8 mouse cellular contexts compared by ENCODE assay signal in genomic region chr11:23894141-23895059, GRCm38 (mm10). TPM values are rescaled to one million over a fixed set of nuclear protein-coding genes. Genes with fewer than 3 reads are reported as not detected.
DNase-seq lines count a peak whose midpoint lies in the region; ATAC-seq lines count a peak whose summit lies in the region.

No protein-coding gene starts in this region.

- WGBS in embryonic facial prominence, embryonic 14.5 days: 2% methylated on average over 15 of the region's 48 CpGs
- WGBS in stomach, embryonic 16.5 days: 1% methylated on average over 47 of the region's 48 CpGs

- peak overlapping the region; percentile 92 for H3K4me3 ChIP-seq in embryonic facial prominence, embryonic 14.5 days (ENCODE audit: low read depth, low read length)
- H3K4me3 ChIP-seq in stomach, embryonic 16.5 days (replicated peaks; ENCODE audit: low read length): peak overlapping the region; percentile 97

- peak; percentile 53 for ATAC-seq in cerebellum, adult (ENCODE audit: insufficient number of reproducible peaks, low FRiP score, low TSS enrichment)
- ATAC-seq in embryonic facial prominence, embryonic 14.5 days (ENCODE audit: low read depth): peak; percentile 80
- ATAC-seq in inflammation-experienced regulatory T-cells, adult 6 months: peak; percentile 83
- peak; percentile 89 for ATAC-seq in megakaryocyte-erythroid progenitor cell, adult 5-6 weeks (replicated peaks; ENCODE audit: low FRiP score, low TSS enrichment, poor library complexity, severe bottlenecking)
- peak; percentile 48 for ATAC-seq in stomach, embryonic 16.5 days (ENCODE audit: insufficient read depth, low FRiP score)

- peaks cover 13% of the 10 kb centered on the region for H3K36me3 ChIP-seq in embryonic facial prominence, embryonic 14.5 days (ENCODE audit: control insufficient read depth, insufficient read depth, low read length)
- H3K36me3 ChIP-seq in stomach, embryonic 16.5 days (ENCODE audit: control insufficient read depth, insufficient read depth, low read length): no peaks in the 10 kb centered on the region

- peak overlapping the region; percentile 89 for H3K27ac ChIP-seq in embryonic facial prominence, embryonic 14.5 days (replicated peaks; ENCODE audit: low read depth, low read length)
- H3K27ac ChIP-seq in stomach, embryonic 16.5 days (ENCODE audit: low read length): peak overlapping the region; percentile 94

- H3K9ac ChIP-seq in embryonic facial prominence, embryonic 14.5 days (ENCODE audit: low read depth, low read length): peak overlapping the region; percentile 84
- peak overlapping the region; percentile 91 for H3K9ac ChIP-seq in stomach, embryonic 16.5 days (ENCODE audit: low read length)

- no peak for DNase-seq in cerebellum, adult 9-11 months
- DNase-seq in ovary, adult 18-20 months (ENCODE audit: low spot score): peak; percentile 1
- no peak for DNase-seq in ovary, postnatal 14 days (ENCODE audit: low spot score)
- DNase-seq in embryonic facial prominence, embryonic 14.5 days (ENCODE audit: low spot score): peak; percentile 3

- H3K4me2 ChIP-seq in embryonic facial prominence, embryonic 14.5 days (ENCODE audit: low read depth, low read length): peak overlapping the region; percentile 78
- H3K4me2 ChIP-seq in stomach, embryonic 16.5 days (ENCODE audit: low read depth, low read length): peak overlapping the region; percentile 90

- no peaks in the 10 kb centered on the region; the same call in 1 of the 2 replicates for H3K4me1 ChIP-seq in embryonic facial prominence, embryonic 14.5 days (ENCODE audit: control insufficient read depth, insufficient read depth, low read length)
- no peaks in the 10 kb centered on the region; the same call in 1 of the 2 replicates for H3K4me1 ChIP-seq in stomach, embryonic 16.5 days (ENCODE audit: control insufficient read depth, insufficient read depth, low read length)

- 0 out of 2 replicates have a peak, but pooled peaks cover 4% of the 10 kb centered on the region for H3K27me3 ChIP-seq in embryonic facial prominence, embryonic 14.5 days (replicated peaks; ENCODE audit: control insufficient read depth, insufficient read depth, low read length)
- no peaks in the 10 kb centered on the region for H3K27me3 ChIP-seq in stomach, embryonic 16.5 days (ENCODE audit: control insufficient read depth, insufficient read depth, low read length)

- no peaks in the 10 kb centered on the region; the same call in 1 of the 2 replicates for H3K9me3 ChIP-seq in embryonic facial prominence, embryonic 14.5 days (ENCODE audit: control insufficient read depth, low read length)
- no peaks in the 10 kb centered on the region for H3K9me3 ChIP-seq in stomach, embryonic 16.5 days (replicated peaks; ENCODE audit: control insufficient read depth, low read length)

RNA-seq across cellular contexts. Expression of gene Papolg, which starts 0.7 kb away (rescaled TPM):
- 12.5 and 14.1 TPM in 2 replicates for polyA plus RNA-seq in embryonic facial prominence, embryonic 14.5 days (2014; fragmentation: Nextera tagmentation; extraction: Ambion mirVana)
- 10 to 100 TPM; 38.4 to 44.2 (median 40.9) TPM for polyA plus RNA-seq in inflammation-experienced regulatory T-cells, adult 6 months (2017; shearing (Covaris generic))
- total RNA-seq in megakaryocyte-erythroid progenitor cell, adult 5-6 weeks (2014; fragmentation: Nextera tagmentation): 10.7 and 16.3 TPM in 2 replicates
- total RNA-seq in megakaryocyte-erythroid progenitor cell, adult 5-6 weeks (2017): 13.5 and 20.5 TPM in 2 replicates
- 12.4 and 14.7 TPM in 2 replicates for polyA plus RNA-seq in stomach, embryonic 16.5 days (2015; fragmentation: Nextera tagmentation; extraction: Ambion mirVana)

Comparison
In these comparisons a context has a peak if more than half of its experiments do, and no peak if none do; other contexts are left out.
1. DNase-seq: peak in ovary, adult 18-20 months (single experiment) and embryonic facial prominence, embryonic 14.5 days (single experiment); none in cerebellum, adult 9-11 months (single experiment) and ovary, postnatal 14 days (single experiment).
2. Peak in every context shown above with its lines, with median percentiles within 50 percentile points of each other: ATAC-seq.